Mouse (Mus musculus) embryonic fibroblast, embryonic 13.5 days (primary cell): ENCODE results near the gene Ell2.

ENCODE experiments used
- CTCF ChIP-seq: IDR thresholded peaks from 2 replicates; pipeline ENCODE4 v1.5.1; 2011; ENCODE audit warnings: mild to moderate bottlenecking, control low read depth, low read length, moderate library complexity, borderline replicate concordance; ENCODE audit not compliant: insufficient read depth
- POLR2A ChIP-seq: IDR thresholded peaks from 2 replicates; pipeline ENCODE4 v1.6.1; 2011; ENCODE audit warnings: low read depth, mild to moderate bottlenecking, control low read depth, low read length, moderate library complexity

- TF ChIP-seq POLR2A: no peak
- no peak for TF ChIP-seq CTCF
These were observed 32.4 kb downstream of the Ell2 start for GRCm38 (mm10) chr13:75738957-75739356.
